Mouse (Mus musculus) stomach, embryonic 15.5 days (tissue): ENCODE measurements at regions not wholly inside any gene's neighbourhood (a gene's known extent, or its start where the extent isn't known, plus 50 kb on each side); places are given as distances from the start of the nearest gene placed in this dataset.

Experiments
- ATAC-seq: fragments of 200-750 bp; cut with Nextera tagmentation; 2 replicates; pipeline ENCODE4 v1.8.0; 2017; ENCODE audit warnings: low read depth, moderate number of reproducible peaks, moderate TSS enrichment; ENCODE audit not compliant: insufficient read depth, low FRiP score
- H3K27ac ChIP-seq: fragments of 300-500 bp; sonication (generic); 2 replicates; pipeline ENCODE4 v1.5.1; 2015; ENCODE audit warnings: mild to moderate bottlenecking, inconsistent platforms
- H3K27me3 ChIP-seq: fragments of 300-500 bp; sonication (generic); replicated peaks from 2 replicates; pipeline ENCODE4 v1.6.1; 2015; ENCODE audit warnings: inconsistent platforms
- H3K36me3 ChIP-seq: fragments of 300-500 bp; sonication (generic); 2 replicates; pipeline ENCODE4 v1.6.1; 2015; ENCODE audit warnings: inconsistent platforms
- H3K4me1 ChIP-seq: fragments of 300-500 bp; sonication (generic); 2 replicates; pipeline ENCODE4 v1.6.1; 2015; ENCODE audit warnings: inconsistent platforms
- H3K4me2 ChIP-seq: fragments of 300-500 bp; sonication (generic); 2 replicates; pipeline ENCODE4 v1.6.1; 2015; ENCODE audit warnings: mild to moderate bottlenecking, inconsistent platforms
- H3K4me3 ChIP-seq: fragments of 300-500 bp; sonication (generic); replicated peaks from 2 replicates; pipeline ENCODE4 v1.5.1; 2015; ENCODE audit warnings: inconsistent platforms
- H3K9ac ChIP-seq: fragments of 300-500 bp; sonication (generic); 2 replicates; pipeline ENCODE4 v1.6.1; 2015; ENCODE audit warnings: inconsistent platforms
- H3K9me3 ChIP-seq: fragments of 300-500 bp; sonication (generic); 2 replicates; pipeline ENCODE4 v1.6.1; 2016; ENCODE audit warnings: inconsistent platforms
- WGBS: fragments of 180-500 bp; shearing (Covaris S2); methylation state at CpG from one replicate; pipeline ENCODE4 v1.1.7; 2015; 5-methylcytosine and 5-hydroxymethylcytosine counted together

DNA sequence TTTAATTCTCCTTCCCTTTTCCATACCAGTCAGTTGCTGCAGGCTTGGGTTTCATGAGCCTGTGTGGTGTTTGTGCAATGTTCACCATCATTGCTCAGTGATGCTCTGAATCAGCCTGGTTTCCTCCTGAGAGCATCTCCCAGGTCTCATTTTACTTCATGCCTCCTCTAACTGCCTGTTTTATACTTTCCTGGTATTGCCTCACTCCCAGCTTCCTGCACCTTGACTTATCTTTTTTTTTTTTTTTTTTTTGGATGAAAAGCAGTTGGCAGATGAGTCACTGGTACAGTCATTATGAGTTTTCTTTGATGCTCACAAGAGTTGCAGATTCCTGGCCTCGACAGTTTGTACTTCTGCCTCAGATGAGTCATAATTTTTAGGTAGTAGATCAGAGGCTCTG, 81.5 kb upstream of the Tet2 start:
- H3K4me1 ChIP-seq, result no peaks in the 10 kb centered on the region
- no peak for ATAC-seq

DNA sequence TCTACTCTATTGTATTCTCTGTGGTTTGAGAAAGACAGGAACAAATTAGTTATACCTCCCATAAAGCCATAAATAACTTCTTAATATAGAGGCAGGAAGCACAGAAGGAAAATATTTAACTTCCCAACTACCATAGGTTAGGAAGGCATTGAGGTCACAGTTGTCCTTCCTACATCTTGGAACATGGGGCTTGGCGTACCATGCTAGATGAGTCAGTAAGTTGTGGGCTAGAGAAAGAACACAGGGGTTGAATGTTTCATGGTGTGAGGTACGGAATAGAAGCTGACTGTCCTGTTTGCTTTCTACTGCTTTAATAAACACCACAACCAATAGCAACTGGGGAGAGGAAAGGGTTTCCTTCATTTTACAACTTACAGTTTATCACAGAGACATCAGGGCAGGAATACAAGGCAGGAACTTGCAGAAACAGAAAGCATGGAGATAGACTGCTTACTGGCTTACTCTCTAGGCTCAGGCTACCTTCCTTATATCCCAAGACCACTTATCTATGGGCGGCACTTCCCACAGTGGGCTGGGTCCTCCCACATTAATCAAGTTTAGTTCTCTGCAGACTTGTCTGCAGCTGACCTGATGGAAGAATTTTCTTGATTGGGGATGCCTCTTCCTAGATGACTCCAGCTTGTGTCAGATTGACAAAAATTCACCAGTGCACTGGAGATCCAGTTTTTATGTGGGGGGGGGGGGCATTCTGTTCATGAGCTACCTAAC, 82.3 kb upstream of the Tet2 start:
- H3K9ac ChIP-seq, result no peak overlapping the region
- H3K27me3 ChIP-seq, result no peaks in the 10 kb centered on the region
- H3K4me2 ChIP-seq, result no peak overlapping the region
- no peak overlapping the region for H3K4me3 ChIP-seq
- H3K4me1 ChIP-seq, result no peaks in the 10 kb centered on the region
- ATAC-seq, result no peak
- H3K36me3 ChIP-seq, result no peaks in the 10 kb centered on the region
- H3K27ac ChIP-seq, result no peak overlapping the region
- no peaks in the 10 kb centered on the region for H3K9me3 ChIP-seq
- 74% methylated on average over 3 of the region's 3 CpGs for WGBS

More for the DNA sequence above, 81.5 kb upstream of the Tet2 start:
- H3K4me3 ChIP-seq, result no peak overlapping the region
- no peaks in the 10 kb centered on the region for H3K9me3 ChIP-seq
- 45% methylated on average over 1 of the region's 1 CpGs for WGBS
- H3K27ac ChIP-seq, result no peak overlapping the region
- no peaks in the 10 kb centered on the region for H3K27me3 ChIP-seq
- no peak overlapping the region for H3K9ac ChIP-seq
- H3K4me2 ChIP-seq, result no peak overlapping the region
- no peaks in the 10 kb centered on the region for H3K36me3 ChIP-seq

DNA sequence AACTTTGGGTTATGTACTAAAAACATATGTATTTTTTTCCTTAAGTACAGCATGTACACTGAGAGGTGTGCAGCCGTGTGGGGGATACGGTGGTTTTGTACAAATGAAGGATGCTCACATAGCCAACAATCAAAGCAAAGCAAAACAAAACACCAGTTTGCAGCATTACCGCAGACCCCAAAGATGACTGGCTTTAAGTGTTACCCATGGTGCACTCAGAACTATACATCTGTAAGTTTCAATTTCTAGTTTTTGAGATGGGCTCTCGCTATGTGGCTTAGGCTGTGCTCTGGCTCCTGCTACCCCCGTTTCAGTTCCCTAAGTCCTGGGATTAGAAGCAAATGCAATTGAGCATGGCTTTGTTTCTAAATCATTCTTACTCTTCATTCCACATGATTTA, 89.4 kb upstream of the Tet2 start:
- no peak for ATAC-seq
- H3K4me3 ChIP-seq, result no peak overlapping the region
- 84% methylated on average over 5 of the region's 5 CpGs for WGBS
- no peak overlapping the region for H3K9ac ChIP-seq
- H3K4me1 ChIP-seq, result no peaks in the 10 kb centered on the region
- H3K36me3 ChIP-seq, result no peaks in the 10 kb centered on the region
- no peaks in the 10 kb centered on the region for H3K9me3 ChIP-seq
- H3K4me2 ChIP-seq, result no peak overlapping the region
- H3K27ac ChIP-seq, result no peak overlapping the region
- H3K27me3 ChIP-seq, result no peaks in the 10 kb centered on the region

DNA sequence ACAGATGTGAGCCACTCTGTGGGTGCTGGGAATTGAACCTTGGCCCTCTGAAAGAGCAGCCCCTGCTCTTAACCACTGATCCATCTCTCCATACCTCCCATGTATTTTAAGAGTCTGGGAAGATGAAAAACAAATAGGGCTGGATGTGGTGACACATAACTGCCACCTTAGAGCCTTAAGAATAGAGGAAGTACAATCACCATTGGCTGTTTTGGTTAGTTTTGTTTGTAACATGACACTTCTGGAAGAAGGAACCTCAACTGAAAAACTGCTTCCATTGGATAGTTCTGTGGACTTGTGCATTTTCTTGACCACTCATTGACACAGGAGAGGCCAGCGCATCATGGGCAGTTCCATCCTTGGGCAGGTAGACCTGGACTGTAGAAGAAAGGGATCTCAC, 100.7 kb upstream of the Tet2 start:
- H3K27ac ChIP-seq, result no peak overlapping the region
- 96% methylated on average over 1 of the region's 1 CpGs for WGBS

DNA sequence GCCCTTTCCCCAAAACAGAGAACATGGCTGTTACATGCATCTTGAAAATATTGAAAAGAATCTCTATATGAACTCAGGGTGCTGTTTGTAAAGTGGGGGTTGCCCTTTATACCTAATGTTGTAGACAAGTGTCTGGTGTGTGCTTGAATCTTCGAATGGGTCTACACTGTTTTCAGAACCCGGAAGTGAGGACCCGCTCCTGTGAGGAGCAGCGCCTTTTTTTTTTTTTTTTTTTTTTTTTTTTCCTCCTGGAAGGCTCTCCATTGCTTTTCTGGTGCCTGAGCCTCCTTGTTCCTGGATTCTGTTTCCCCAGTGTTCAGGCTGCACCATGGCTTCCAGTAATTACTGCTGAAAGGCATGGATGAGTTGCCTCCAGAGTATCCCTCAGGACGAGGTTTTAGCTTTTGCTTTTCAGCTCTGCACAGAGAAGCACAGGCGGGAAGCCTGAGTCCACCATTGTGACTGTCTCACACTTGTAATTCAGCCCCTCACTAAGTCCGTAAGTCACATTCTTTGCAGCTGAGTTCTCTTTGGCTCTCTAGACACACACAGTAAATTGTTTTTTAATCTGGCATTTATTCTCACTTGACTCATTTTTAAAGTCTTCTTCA, 101.6 kb upstream of the Tet2 start:
- Histone ChIP-seq H3K27ac (no peak overlapping the region), H3K27me3 (no peaks in the 10 kb centered on the region), H3K9me3 (no peaks in the 10 kb centered on the region), H3K4me3 (no peak overlapping the region), H3K9ac (no peak overlapping the region), H3K4me1 (no peaks in the 10 kb centered on the region), H3K4me2 (no peak overlapping the region), H3K36me3 (no peaks in the 10 kb centered on the region)
- WGBS, result 66% methylated on average over 7 of the region's 7 CpGs
- no peak for ATAC-seq

More for the DNA sequence above, 100.7 kb upstream of the Tet2 start:
- Histone ChIP-seq H3K9ac (no peak overlapping the region), H3K9me3 (no peaks in the 10 kb centered on the region), H3K4me3 (no peak overlapping the region), H3K4me1 (no peaks in the 10 kb centered on the region), H3K4me2 (no peak overlapping the region), H3K27me3 (no peaks in the 10 kb centered on the region), H3K36me3 (no peaks in the 10 kb centered on the region)
- no peak for ATAC-seq

DNA sequence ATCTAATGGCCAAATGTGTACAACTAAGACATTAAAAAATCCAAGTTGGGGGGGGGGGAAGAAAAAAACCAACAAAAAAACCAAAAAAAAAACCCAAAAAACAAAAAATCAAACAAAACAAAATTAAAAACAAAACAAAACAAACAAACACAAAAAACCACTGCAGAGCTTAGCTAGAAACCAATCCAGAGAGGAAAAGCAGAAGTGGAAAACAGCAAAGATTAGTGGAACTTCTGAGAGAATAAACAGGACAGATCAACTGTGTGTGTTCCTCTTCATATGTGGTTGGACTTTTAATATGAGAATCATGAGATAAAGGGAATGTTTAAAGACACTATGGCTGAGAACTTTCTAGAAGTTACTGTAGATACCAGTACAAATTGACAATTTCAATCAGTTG, 105.1 kb upstream of the Tet2 start:
- Histone ChIP-seq H3K27me3 (no peaks in the 10 kb centered on the region), H3K4me3 (no peak overlapping the region), H3K9me3 (no peaks in the 10 kb centered on the region), H3K27ac (no peak overlapping the region), H3K9ac (no peak overlapping the region), H3K4me2 (no peak overlapping the region), H3K36me3 (no peaks in the 10 kb centered on the region), H3K4me1 (no peaks in the 10 kb centered on the region)
- ATAC-seq, result no peak

DNA sequence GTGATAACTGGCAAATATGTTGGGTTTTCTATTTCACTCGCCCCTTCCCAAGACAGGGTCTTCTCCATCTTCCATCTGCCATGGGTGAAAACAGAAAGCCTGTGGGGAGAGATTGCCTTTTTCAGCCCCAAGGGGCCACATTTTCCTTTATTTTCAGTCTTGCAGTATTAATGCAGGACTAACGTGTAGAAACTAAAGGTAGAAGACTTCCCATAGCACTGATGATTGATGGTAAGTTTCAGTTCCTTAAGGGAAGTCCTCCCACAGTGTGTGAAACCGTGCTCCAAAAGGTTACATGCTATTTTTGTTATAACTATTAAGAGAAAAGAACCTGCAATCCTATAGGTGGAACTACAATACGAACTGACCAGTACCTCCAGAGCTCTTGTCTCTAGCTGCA, 107.1 kb upstream of the Tet2 start:
- ATAC-seq, result no peak
- Histone ChIP-seq H3K4me1 (no peaks in the 10 kb centered on the region), H3K27me3 (no peaks in the 10 kb centered on the region), H3K4me3 (no peak overlapping the region), H3K4me2 (no peak overlapping the region), H3K27ac (no peak overlapping the region), H3K9me3 (no peaks in the 10 kb centered on the region), H3K9ac (no peak overlapping the region), H3K36me3 (no peaks in the 10 kb centered on the region)
- WGBS, result 74% methylated on average over 4 of the region's 4 CpGs

DNA sequence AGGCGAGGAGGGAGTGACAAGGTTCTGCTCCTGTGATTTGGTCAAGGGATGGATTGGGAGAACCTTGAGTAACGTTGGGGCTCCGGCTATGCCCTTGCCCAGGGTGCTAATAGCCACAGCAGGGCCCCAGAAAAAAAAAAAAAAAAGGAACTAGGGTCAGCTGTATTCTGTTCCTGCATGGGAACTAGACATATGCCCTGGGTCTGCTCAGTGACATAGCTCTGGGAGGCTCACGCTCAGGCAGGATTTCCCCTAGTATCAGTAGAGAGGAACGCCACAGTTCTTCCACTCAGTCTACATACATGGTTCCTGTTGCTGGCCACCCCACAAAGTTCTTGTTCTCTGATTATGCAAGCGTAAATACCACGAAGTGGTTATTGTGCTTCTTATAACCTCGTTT, 114.8 kb upstream of the Tet2 start:
- H3K4me2 ChIP-seq, result no peak overlapping the region
- H3K27ac ChIP-seq, result no peak overlapping the region
- H3K9ac ChIP-seq, result no peak overlapping the region
- no peak overlapping the region for H3K4me3 ChIP-seq
- no peak; the same call in 1 of the 2 replicates for ATAC-seq
- H3K9me3 ChIP-seq, result no peaks in the 10 kb centered on the region
- WGBS, result 82% methylated on average over 8 of the region's 8 CpGs
- no peaks in the 10 kb centered on the region for H3K27me3 ChIP-seq
- H3K36me3 ChIP-seq, result no peaks in the 10 kb centered on the region
- H3K4me1 ChIP-seq, result no peaks in the 10 kb centered on the region

DNA sequence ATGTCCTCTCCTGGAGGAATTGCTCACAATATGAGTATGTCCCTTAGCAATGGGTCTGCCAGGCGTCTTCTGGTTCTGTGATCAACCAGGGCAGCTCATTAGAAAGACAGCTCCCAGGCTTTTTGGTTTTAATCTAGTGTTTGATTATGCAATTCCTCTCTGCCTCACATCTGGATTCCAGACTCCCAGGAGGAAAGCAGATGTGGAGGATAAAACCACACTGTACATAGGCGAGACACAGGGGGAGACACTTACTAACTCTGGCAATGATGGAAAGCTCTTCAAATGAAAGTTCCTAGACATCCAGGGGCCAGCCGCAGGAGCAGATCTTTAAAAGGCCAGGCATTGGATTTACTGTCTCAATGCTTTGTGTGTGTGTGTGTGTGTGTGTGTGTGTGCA, 116.4 kb upstream of the Tet2 start:
- H3K4me3 ChIP-seq, result no peak overlapping the region
- H3K4me2 ChIP-seq, result no peak overlapping the region
- no peaks in the 10 kb centered on the region for H3K9me3 ChIP-seq
- WGBS, result 58% methylated on average over 3 of the region's 3 CpGs
- no peaks in the 10 kb centered on the region for H3K27me3 ChIP-seq
- no peaks in the 10 kb centered on the region for H3K4me1 ChIP-seq
- no peak overlapping the region for H3K27ac ChIP-seq
- H3K36me3 ChIP-seq, result no peaks in the 10 kb centered on the region
- H3K9ac ChIP-seq, result no peak overlapping the region
- no peak for ATAC-seq

DNA sequence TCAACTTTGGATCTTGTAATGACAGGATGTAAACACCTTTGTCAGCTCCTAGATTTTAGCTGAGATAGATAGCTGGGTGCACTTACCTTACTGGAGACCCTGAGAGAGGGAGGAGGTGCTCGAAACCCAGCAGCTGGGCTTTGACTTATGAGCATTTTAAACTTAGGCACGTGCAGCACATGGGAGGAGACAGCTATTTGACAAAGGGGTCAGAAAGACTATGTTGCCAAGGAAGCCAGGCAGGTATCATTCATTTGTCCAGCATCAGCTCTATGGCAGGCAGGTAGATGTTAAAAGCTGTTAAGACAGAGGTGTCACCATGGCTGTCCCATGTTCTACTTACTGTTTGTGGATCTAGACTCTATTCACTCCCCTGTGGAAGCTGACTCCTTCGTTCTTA, 120.0 kb upstream of the Tet2 start:
- Histone ChIP-seq H3K36me3 (no peaks in the 10 kb centered on the region), H3K4me2 (no peak overlapping the region), H3K27ac (no peak overlapping the region), H3K4me3 (no peak overlapping the region), H3K9me3 (no peaks in the 10 kb centered on the region), H3K9ac (no peak overlapping the region), H3K4me1 (no peaks in the 10 kb centered on the region), H3K27me3 (no peaks in the 10 kb centered on the region)
- ATAC-seq, result no peak
- 53% methylated on average over 3 of the region's 3 CpGs for WGBS

DNA sequence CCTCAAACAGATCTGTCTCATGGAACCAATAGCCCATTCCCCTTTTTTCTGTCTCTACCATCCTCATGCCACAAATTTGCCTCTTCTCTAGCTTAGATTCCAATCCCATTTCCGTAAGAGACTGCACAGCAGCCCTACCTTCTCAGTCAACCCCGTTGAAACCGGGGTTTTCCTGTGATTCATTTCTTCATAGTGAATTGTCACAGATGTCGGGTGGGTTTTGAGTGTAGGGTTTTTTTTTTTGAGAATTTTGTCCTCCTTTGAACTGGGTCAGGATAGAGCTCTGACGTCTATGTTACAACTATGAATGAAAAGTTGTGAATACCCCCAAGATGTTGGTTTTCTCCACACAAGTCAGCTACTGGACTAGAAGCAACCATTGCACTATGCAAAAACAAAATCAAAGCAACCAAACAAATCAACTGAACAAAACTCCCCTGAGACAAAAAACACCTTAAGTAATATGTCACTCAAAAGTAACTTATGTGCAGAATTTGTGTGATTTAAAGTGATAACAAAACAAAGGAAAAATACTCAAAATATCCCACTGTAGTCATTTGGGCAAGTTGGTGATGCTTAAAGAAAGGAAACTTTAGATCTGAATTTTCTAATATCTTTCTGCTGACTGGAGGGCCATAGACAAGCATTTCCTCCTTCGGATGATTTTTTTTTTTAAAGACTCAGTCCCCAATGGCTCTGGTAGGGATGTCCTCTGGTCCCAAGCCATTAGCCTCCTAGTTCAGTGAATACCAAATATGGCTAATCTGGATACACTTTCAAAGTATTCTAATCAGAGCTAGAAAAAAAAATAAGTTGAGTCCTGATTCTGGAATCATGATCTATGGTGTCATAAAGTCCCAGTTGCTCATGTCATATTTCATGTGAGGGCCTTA, 120.7 kb upstream of the Tet2 start:
- WGBS, result 88% methylated on average over 6 of the region's 6 CpGs
- ATAC-seq, result no peak

DNA sequence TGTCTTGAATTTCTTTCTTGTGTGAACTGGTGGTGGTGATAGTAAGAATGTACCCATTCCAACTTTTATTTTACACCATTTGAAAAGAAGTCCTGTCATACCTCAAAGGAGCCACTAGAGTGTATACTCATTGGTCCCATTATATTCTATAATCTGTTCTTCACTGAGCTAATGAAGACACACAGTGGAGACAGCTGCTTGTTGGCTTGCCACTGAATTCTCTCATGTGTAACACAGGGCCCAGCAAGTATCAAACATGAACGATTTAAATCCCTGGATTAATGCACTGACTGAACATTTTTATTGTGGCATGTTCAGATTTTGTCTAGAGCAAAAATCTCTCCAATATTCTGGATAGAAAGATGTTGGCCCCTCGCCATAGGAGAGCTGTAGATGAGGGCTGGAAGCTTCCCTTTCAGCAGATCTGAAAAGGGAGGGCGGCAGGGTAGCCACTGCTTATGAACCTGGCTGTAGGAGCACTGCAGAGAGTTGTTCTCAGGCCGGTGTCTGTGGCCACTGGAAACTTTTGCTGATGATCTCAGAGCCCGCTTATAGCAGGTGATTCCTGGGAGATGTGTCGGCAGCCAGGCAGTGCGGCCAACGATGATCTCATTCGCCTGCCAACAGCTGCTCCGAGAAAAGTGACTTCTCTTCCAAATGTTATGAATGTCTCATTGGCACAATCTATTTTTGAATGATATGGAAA, 128.0 kb upstream of the Tet2 start:
- Histone ChIP-seq H3K36me3 (no peaks in the 10 kb centered on the region), H3K4me3 (no peak overlapping the region), H3K27ac (no peak overlapping the region), H3K9ac (no peak overlapping the region), H3K4me2 (no peak overlapping the region), H3K4me1 (no peaks in the 10 kb centered on the region), H3K27me3 (no peaks in the 10 kb centered on the region), H3K9me3 (no peaks in the 10 kb centered on the region)
- 79% methylated on average over 10 of the region's 10 CpGs for WGBS
- ATAC-seq, result no peak

More for the DNA sequence above, 120.7 kb upstream of the Tet2 start:
- no peaks in the 10 kb centered on the region for H3K36me3 ChIP-seq
- H3K4me2 ChIP-seq, result no peak overlapping the region
- no peaks in the 10 kb centered on the region for H3K4me1 ChIP-seq
- no peak overlapping the region for H3K27ac ChIP-seq
- no peaks in the 10 kb centered on the region for H3K27me3 ChIP-seq
- no peak overlapping the region for H3K4me3 ChIP-seq
- H3K9ac ChIP-seq, result no peak overlapping the region
- H3K9me3 ChIP-seq, result no peaks in the 10 kb centered on the region
